Mouse (Mus musculus) urinary bladder, postnatal 0 days (tissue): ENCODE data around the gene Plekhm3. TPM values are rescaled to one million over a fixed set of nuclear protein-coding genes. Genes with fewer than 3 reads are reported as not detected.

Experiments used
- polyA plus RNA-seq: library from polyadenylated mRNA; unstranded; fragments of >200 nt; fragmentation: Nextera tagmentation; extraction: Ambion mirVana; gene quantifications from 2 replicates; pipeline ENCODE4 v1.2.1, GENCODE M21; 2015

The Plekhm3 gene
- polyA plus RNA-seq: 2.8 and 3.8 TPM in 2 replicates

GRCm38 (mm10) chr1:64956479-64956961 lies at the start of gene Plekhm3:
Gene Plekhm3 (minus strand): TSS chr1:64956824.

DNA sequence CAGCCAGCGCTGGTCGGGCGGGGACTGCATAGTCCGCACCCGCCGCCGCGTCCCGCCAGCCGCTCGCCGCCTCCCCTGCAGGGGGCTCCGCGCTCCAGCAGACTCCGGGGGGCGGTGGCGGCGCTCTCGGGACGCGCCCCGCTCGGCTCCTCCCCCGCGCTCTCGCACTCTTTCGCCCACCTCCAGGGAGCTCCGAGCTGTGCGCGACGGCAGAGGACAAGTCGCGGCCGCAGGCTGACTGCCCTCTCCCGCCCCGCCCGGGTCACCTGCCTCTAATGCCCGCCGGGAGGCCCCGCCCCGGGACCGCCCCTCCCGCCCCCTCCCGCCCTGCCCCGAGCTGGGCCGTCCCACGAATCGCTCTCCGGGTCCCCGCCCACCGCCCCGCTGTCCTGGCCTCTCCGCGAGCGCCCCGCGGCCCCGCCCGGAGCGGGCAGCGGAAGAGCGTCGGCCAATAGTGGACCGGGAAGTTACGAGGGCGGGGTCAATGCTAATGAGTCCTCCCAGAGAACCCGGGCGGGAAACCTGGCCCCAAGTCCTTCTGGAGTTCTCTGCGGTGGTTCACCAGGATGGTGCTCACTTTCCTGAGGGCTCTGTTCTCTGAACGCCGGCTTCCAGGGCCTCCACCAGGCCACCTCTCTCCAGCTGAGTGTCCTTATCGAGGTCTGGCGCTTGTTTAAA lies 219.0 kb downstream of the Plekhm3 start, which contains the start of gene Fzd5:
TSS of gene Fzd5 (minus strand) at position 250 of the 678 bp plus-strand sequence.

Other genes with a start within 250 kb of the Plekhm3 start
- 1.2 and 1.3 TPM in 2 replicates for gene Fzd5, start 219.1 kb downstream of the Plekhm3 start, polyA plus RNA-seq
- not detected in 2 replicates for gene Akr1cl, start 75.9 kb upstream of the Plekhm3 start, polyA plus RNA-seq
- not detected in 2 replicates for gene Cryge, start 94.3 kb upstream of the Plekhm3 start, polyA plus RNA-seq
- gene Crygd, start 106.6 kb upstream of the Plekhm3 start, polyA plus RNA-seq: not detected in 2 replicates
- not detected in 2 replicates for gene Crygc, start 116.9 kb upstream of the Plekhm3 start, polyA plus RNA-seq
- not detected in 2 replicates for gene Crygb, start 125.5 kb upstream of the Plekhm3 start, polyA plus RNA-seq
- not detected in 2 replicates for gene Cryga, start 146.5 kb upstream of the Plekhm3 start, polyA plus RNA-seq
- not detected in 2 replicates for gene Gm28845, start 162.7 kb upstream of the Plekhm3 start, polyA plus RNA-seq
- 0.51 and 0.71 TPM in 2 replicates for gene D630023F18Rik, start 166.4 kb upstream of the Plekhm3 start, polyA plus RNA-seq
- gene Idh1, start 229.7 kb upstream of the Plekhm3 start, polyA plus RNA-seq: 128 and 147 TPM in 2 replicates
- 5.1 and 5.8 TPM in 2 replicates for gene Pikfyve, start 229.9 kb upstream of the Plekhm3 start, polyA plus RNA-seq